Mouse (Mus musculus) right cerebral cortex, postnatal 10 days (tissue): Measurements from ENCODE around the gene Gm28048.

Experiments
- DNase-seq, 2 experiments: peaks; one replicate each; pipeline ENCODE4 v3.0.0; 2021; ENCODE audit warnings: low spot score in 2 of 2

Gene Gm28048

GRCm38 (mm10) chr11:22891876-22892275, 90.0 kb downstream of the Gm28048 start:
- no peak for DNase-seq

GRCm38 (mm10) chr11:22891242-22891641, 90.6 kb downstream of the Gm28048 start:
- DNase-seq: no peak

DNA sequence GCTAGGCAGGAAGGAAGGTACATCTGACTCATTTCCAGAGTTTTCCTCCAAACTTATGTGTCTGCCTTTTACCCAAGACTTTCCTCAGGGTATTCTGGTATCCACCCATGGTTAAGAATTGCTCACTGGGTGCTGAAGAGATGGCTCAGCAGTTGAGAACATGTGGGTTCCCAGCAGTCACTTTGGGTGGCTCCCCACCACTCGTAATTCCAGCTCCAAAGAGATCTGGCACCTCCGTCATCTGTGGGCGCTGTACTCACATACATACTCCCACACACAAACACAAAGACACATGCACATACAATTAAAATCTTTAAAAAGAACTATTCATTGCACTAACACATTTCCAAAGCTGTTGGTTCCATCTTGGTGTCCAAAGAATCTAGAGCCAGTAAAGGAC, 92.7 kb downstream of the Gm28048 start:
- DNase-seq: no peak

- no peak for DNase-seq
These were observed 94.9 kb downstream of the Gm28048 start for GRCm38 (mm10) chr11:22886991-22887390.

- no peak for DNase-seq
These were observed 96.5 kb downstream of the Gm28048 start for GRCm38 (mm10) chr11:22885350-22885749.

- no peak for DNase-seq
These were observed 98.2 kb downstream of the Gm28048 start for GRCm38 (mm10) chr11:22883676-22884075.

GRCm38 (mm10) chr11:22882926-22883325, 99.0 kb downstream of the Gm28048 start:
- DNase-seq: no peak

DNA sequence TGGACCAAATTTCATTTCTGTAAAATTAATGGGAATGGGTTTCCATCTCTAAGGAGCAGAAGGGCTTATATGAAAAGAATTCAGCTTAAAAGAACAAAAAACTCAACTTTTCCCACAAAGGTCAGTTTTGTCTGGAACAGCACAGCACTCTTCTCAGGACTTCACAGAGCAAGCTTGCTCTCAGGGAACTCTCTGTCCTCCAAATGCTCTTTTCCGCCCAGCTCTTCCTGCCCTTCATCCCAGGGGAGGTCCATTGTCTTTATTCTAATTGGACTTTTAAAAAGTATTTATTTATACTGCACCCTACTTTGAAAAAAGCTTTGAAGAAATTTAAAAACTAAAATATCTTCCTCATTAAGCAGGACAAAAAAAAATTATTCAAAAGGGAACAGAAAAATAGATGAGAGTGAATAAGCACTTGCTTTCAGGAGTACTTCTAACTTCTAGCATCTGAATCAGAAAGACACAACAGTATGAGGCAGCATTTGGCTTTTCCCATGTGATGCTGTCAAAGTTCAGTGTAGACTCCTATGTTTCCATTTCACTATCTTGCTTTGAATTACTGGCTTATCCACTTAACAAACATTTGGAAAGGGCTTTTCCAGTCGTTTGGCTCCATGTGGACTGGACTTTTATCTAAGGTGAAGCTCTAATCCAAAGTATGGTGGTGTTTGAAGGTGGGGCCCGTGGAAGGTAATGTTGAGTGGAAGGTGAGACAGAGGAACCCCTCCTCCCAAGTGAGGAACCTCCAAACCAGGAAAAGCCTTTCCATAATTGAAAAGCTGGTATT, 101.3 kb downstream of the Gm28048 start:
- no peak for DNase-seq

DNA sequence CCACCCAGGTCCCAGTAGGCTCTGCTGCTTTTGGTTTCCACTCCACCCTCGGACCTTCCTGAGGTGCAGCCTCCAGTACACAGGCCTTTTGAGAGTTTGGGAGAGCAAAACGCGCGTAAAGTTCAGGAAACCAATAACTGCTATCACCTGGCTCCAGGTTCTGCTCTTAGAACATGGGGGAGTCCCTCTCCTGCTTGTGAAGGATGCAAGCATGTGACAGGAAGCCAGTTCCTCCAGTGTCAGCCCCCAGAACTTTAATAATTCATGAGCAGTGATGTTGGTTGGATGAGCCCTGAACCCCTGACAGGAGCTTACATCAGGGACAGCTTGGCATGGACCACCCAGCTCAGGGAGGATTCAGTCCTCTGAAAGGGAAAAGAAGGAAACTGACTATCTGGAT, 102.2 kb downstream of the Gm28048 start:
- no peak for DNase-seq

DNA sequence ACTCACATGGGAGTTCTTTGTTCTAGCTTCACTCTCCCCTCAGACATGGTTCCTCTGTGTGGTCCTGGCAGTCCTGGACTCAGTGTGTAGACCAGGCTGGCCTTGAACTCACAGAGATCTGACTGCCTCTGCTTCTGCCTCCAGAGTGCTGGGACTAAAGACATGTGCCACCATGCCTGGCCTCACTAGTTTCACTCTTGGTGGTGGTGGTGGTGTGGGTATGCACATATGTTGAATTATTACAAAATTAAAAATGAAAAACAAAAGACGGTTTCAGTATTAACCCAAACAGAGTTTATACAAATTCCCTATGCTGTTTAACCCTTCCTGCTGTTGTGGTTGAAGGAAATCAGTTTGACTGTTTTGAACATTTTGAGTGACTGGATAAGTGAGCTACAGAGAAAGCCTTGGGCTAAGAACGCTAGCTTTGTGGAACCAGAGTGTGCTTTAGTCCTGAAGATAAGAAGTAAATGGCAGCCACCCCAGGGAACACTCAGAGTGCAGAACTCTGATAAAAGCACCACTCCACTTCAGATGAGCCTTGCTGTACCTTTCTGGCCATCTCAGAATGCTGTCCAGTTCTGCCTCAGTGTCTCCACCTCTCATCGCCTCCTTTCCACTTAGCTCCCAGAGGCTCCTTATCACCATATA, 105.1 kb downstream of the Gm28048 start:
- DNase-seq: no peak

DNA sequence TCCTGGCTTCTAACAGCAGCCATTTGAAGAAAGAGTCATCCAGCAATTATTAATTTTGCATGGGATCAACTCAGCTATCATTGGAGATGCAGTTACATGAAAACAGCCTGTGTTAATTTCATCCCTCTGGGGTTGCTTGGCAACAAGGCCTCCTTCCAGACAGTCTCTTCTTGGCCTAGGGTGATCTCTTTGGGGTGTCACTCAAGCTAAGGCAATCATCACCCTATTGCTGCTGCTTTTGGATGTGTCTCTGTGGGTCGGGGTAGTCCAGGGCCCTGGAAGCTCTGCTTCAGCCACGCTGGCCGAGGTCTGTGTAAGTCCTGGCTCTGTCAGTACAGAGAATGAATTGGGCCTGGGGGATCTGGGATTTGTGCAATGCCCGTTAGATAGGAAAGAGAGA, 106.6 kb downstream of the Gm28048 start:
- DNase-seq: peak in 1 of 2 experiments; percentile 59

DNA sequence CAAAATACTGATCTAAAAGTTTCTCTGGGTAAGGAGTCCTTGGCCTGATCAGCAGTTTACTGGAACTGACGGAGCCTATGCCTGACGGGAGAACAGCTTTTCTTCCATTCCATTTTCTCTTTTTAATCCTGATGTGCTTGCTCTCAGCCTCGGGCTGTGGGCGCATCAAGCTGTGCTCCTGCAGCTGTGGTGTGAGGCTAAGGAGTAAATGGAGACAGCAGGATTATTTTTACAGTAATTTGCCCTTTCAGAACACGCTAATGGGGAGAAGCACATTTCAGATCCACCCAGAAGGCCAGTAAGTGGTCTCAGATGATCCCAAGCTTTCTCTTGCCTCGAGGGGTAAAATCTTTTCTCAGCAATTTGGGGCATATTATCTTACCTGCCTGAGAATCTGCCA, 107.1 kb downstream of the Gm28048 start:
- DNase-seq: peak; percentile 37 to 41

- no peak for DNase-seq
These were observed 108.5 kb downstream of the Gm28048 start for GRCm38 (mm10) chr11:22873383-22873782.

DNA sequence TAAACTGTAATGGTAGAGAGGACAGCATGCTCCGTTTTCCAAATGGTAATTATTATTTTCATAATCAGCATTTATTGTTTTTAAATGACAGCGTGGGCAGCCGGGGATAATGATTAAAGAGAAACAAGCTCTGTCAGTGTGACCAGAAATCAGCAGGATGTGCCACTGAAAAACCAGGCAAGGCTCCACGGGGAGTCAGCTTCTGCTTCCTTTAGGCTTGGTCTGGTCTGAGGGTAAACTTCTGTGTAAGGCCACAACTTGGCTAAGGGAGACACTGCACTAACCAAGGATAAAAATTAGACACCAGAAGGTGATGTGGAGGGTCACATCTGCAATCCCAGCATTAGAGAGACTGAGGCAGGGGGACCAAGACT, 109.6 kb downstream of the Gm28048 start:
- DNase-seq: no peak

DNA sequence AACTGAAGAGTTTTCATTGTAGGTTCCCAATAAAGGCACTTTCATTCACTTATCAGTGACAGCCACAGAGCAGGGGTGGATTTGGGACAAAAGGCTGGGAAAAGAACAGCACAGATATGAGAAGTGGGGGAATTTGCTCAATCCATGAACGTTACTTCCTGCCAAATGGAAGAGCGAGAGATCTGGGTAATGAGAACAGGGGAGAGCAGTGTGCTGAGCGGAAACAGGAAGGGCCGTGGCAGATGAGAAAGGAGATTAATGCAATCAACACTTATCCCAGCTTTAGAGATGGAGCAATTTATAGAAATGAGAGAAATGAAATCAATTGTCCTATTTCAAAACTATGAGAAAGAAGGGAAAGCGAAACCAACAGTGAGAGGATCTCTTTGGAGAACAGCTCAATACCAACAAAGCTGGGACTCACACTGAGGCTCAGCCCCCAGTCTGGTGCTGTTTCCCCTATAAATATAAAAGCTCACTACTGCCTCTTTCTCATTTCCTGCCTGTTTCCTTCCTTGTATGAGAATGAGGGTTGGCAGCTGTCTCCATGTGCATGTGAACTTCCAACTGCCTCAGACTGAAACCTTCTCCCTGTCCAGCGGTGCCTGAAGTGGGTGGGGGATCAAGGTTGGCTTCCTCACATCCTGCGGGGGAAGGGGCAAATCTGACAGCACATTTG, 110.1 kb downstream of the Gm28048 start:
- no peak for DNase-seq

- no peak for DNase-seq
These were observed 113.3 kb downstream of the Gm28048 start for GRCm38 (mm10) chr11:22868582-22868981.

DNA sequence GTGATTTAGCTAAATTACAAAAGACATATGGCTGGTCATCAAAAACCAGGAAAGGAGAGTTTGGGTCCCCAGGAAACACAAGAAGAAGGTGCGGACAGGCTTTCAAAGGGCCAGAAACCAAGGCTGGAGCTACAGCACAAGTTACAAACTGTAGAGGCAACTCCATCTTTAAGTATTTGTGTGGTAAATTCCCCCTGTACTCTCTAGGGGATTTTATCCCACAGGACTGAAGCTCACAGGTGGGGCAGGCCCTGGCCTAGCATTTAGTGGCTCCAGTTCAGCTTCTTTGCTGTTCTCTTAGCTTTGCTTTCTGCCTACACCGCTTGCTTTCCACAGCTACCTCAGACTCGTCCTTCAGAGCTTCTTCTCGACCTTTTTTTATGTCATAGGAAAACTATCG, 114.2 kb downstream of the Gm28048 start:
- no peak for DNase-seq

GRCm38 (mm10) chr11:22865635-22866246, 116.1 kb downstream of the Gm28048 start:
- DNase-seq: no peak

GRCm38 (mm10) chr11:22864305-22865060, 117.4 kb downstream of the Gm28048 start:
- no peak for DNase-seq

GRCm38 (mm10) chr11:22863581-22863980, 118.3 kb downstream of the Gm28048 start:
- no peak for DNase-seq

- no peak for DNase-seq
These were observed 120.6 kb downstream of the Gm28048 start for GRCm38 (mm10) chr11:22861315-22861714.
